Mouse (Mus musculus): ENCODE measurements at regions not wholly inside any gene's neighbourhood (a gene's known extent, or its start where the extent isn't known, plus 50 kb on each side); places are given as distances from the start of the nearest gene placed in this dataset.

- H3K9ac ChIP-seq (ENCODE audit: control insufficient read depth, low read depth, low read length, poor library complexity, severe bottlenecking) = no peak overlapping the region
- DNase-seq (ENCODE audit: low read depth, low spot score) = no peak
- TF ChIP-seq ELF1 (IDR thresholded peaks at IDR 0.05; ENCODE audit: low read depth, low read length) = no peak
- no peak for TF ChIP-seq ZC3H11A (IDR thresholded peaks at IDR 0.05; ENCODE audit: low read depth, low read length)
- no peak for TF ChIP-seq MAFK (IDR thresholded peaks at IDR 0.05; ENCODE audit: borderline replicate concordance, low read depth, low read length)
- no peak for TF ChIP-seq ETS1 (IDR thresholded peaks at IDR 0.05; ENCODE audit: low read depth, low read length)
- no peak for TF ChIP-seq USF2 (IDR thresholded peaks at IDR 0.05; ENCODE audit: borderline replicate concordance in 1 of 2, insufficient read depth in 1 of 2, low read depth in 1 of 2, low read length in 2 of 2)
- TF ChIP-seq RAD21 (IDR thresholded peaks at IDR 0.05; ENCODE audit: low read depth, low read length) = no peak
- TF ChIP-seq CHD2 (IDR thresholded peaks at IDR 0.05; ENCODE audit: low read length) = no peak
- no peak for TF ChIP-seq POLR2AphosphoS2 (IDR thresholded peaks at IDR 0.05; ENCODE audit: low read length)
- no peak for TF ChIP-seq POLR2AphosphoS5 (IDR thresholded peaks at IDR 0.05; ENCODE audit: borderline replicate concordance, low read depth, low read length)
- TF ChIP-seq UBTF (IDR thresholded peaks at IDR 0.05; ENCODE audit: borderline replicate concordance, insufficient read depth, low read depth, low read length) = no peak
- no peak for TF ChIP-seq GABPA (IDR thresholded peaks at IDR 0.05; ENCODE audit: low read depth, low read length)
- TF ChIP-seq MAX (IDR thresholded peaks at IDR 0.05; ENCODE audit: low read length) = no peak
- no peak for TF ChIP-seq NRF1 (IDR thresholded peaks at IDR 0.05; ENCODE audit: insufficient read depth, low read depth, low read length, poor library complexity, severe bottlenecking)
- no peak for TF ChIP-seq JUND (IDR thresholded peaks at IDR 0.05; ENCODE audit: low read depth, low read length)
- no peak for TF ChIP-seq TCF12 (IDR thresholded peaks at IDR 0.05; ENCODE audit: low read depth, low read length)
- TF ChIP-seq E2F4 (IDR thresholded peaks at IDR 0.05; ENCODE audit: borderline replicate concordance, low read depth, low read length) = no peak
- H3K4me1 ChIP-seq (ENCODE audit: control insufficient read depth in 1 of 2, insufficient read depth in 2 of 2, low read length in 2 of 2) = no peaks in the 10 kb centered on the region
- H3K36me3 ChIP-seq (ENCODE audit: control insufficient read depth in 1 of 2, insufficient read depth in 2 of 2, low read length in 2 of 2) = no peaks in the 10 kb centered on the region
- H3K27ac ChIP-seq (ENCODE audit: control insufficient read depth, low read depth, low read length) = no peak overlapping the region
- H3K4me3 ChIP-seq (ENCODE audit: control insufficient read depth in 1 of 2, insufficient read depth in 1 of 2, low read depth in 2 of 2, low read length in 2 of 2) = no peak overlapping the region
- no peaks in the 10 kb centered on the region; the same call in 1 of the 2 replicates for H3K9me3 ChIP-seq (replicated peaks; ENCODE audit: insufficient read depth, low read length)
- H3K27me3 ChIP-seq (ENCODE audit: control insufficient read depth in 1 of 2, insufficient read depth in 2 of 2, low read length in 2 of 2) = no peaks in the 10 kb centered on the region
- H3K79me2 ChIP-seq (ENCODE audit: control insufficient read depth, insufficient read depth, low read length, poor library complexity) = no peaks in the 10 kb centered on the region
Observed at GRCm38 (mm10) chr11:56166849-56167248, 126.0 kb upstream of the Nmur2 start.

GRCm38 (mm10) chr11:56165759-56166158 lies 124.9 kb upstream of the Nmur2 start:
- H3K27me3 ChIP-seq (ENCODE audit: control insufficient read depth in 1 of 2, insufficient read depth in 2 of 2, low read length in 2 of 2) = no peaks in the 10 kb centered on the region
- no peaks in the 10 kb centered on the region for H3K79me2 ChIP-seq (ENCODE audit: control insufficient read depth, insufficient read depth, low read length, poor library complexity)
- no peaks in the 10 kb centered on the region for H3K36me3 ChIP-seq (ENCODE audit: control insufficient read depth in 1 of 2, insufficient read depth in 2 of 2, low read length in 2 of 2)
- no peak overlapping the region for H3K27ac ChIP-seq (ENCODE audit: control insufficient read depth, low read depth, low read length)
- H3K4me3 ChIP-seq (ENCODE audit: control insufficient read depth in 1 of 2, insufficient read depth in 1 of 2, low read depth in 2 of 2, low read length in 2 of 2) = no peak overlapping the region
- DNase-seq (ENCODE audit: low read depth, low spot score) = no peak
- no peaks in the 10 kb centered on the region for H3K4me1 ChIP-seq (ENCODE audit: control insufficient read depth in 1 of 2, insufficient read depth in 2 of 2, low read length in 2 of 2)
- no peak overlapping the region for H3K9ac ChIP-seq (ENCODE audit: control insufficient read depth, low read depth, low read length, poor library complexity, severe bottlenecking)
- TF ChIP-seq POLR2AphosphoS5 (IDR thresholded peaks at IDR 0.05; ENCODE audit: borderline replicate concordance, low read depth, low read length) (no peak), CTCF (IDR thresholded peaks at IDR 0.05 in 2 of 3, conservative IDR thresholded peaks at IDR 0.05 in 1 of 3; ENCODE audit: control insufficient read depth in 1 of 3, insufficient read depth in 1 of 3, low read depth in 2 of 3, low read length in 3 of 3, poor library complexity in 1 of 3, severe bottlenecking in 1 of 3) (no peak), ZC3H11A (IDR thresholded peaks at IDR 0.05; ENCODE audit: low read depth, low read length) (no peak), HCFC1 (IDR thresholded peaks at IDR 0.05; ENCODE audit: low read depth, low read length) (no peak), POLR2AphosphoS2 (IDR thresholded peaks at IDR 0.05; ENCODE audit: low read length) (no peak), TAL1 (IDR thresholded peaks at IDR 0.05; ENCODE audit: low read length) (no peak), BHLHE40 (IDR thresholded peaks at IDR 0.05; ENCODE audit: borderline replicate concordance, low read depth, low read length) (no peak), EP300 (IDR thresholded peaks at IDR 0.05; ENCODE audit: low read depth in 1 of 2, low read length in 2 of 2) (no peak), NELFE (IDR thresholded peaks at IDR 0.05; ENCODE audit: low read depth, low read length) (no peak), ELF1 (IDR thresholded peaks at IDR 0.05; ENCODE audit: low read depth, low read length) (no peak), JUND (IDR thresholded peaks at IDR 0.05; ENCODE audit: low read depth, low read length) (no peak), ZNF384 (IDR thresholded peaks at IDR 0.05; ENCODE audit: low read depth, low read length) (no peak), MYC (IDR thresholded peaks at IDR 0.05; ENCODE audit: low read depth, low read length) (no peak), RAD21 (IDR thresholded peaks at IDR 0.05; ENCODE audit: low read depth, low read length) (no peak)
- no peaks in the 10 kb centered on the region; the same call in 1 of the 2 replicates for H3K9me3 ChIP-seq (replicated peaks; ENCODE audit: insufficient read depth, low read length)
